Mouse (Mus musculus) lung, postnatal 0 days (tissue): Measurements from ENCODE around the gene Pnrc2. TPM values are rescaled to one million over a fixed set of nuclear protein-coding genes. Genes with fewer than 3 reads are reported as not detected.

Experiments used
- ATAC-seq: fragments of 200-750 bp; cut with Nextera tagmentation; 2 replicates; pipeline ENCODE4 v1.8.0; 2017; ENCODE audit warnings: moderate library complexity
- DNase-seq: peaks from one replicate; pipeline ENCODE4 v3.0.0-alpha.2; 2016; ENCODE audit warnings: low spot score
- H3K27ac ChIP-seq: fragments of 300-500 bp; sonication (generic); 2 replicates; pipeline ENCODE4 v1.5.1; 2014; ENCODE audit warnings: antibody characterized with exemption, mild to moderate bottlenecking, low read length, mixed read lengths
- H3K27me3 ChIP-seq: fragments of 300-500 bp; sonication (generic); replicated peaks from 2 replicates; pipeline ENCODE4 v1.6.1; 2014; ENCODE audit warnings: low read length, mixed read lengths; ENCODE audit not compliant: insufficient read depth
- H3K36me3 ChIP-seq: fragments of 300-500 bp; sonication (generic); 2 replicates; pipeline ENCODE4 v1.6.1; 2014; ENCODE audit warnings: low read length, mixed read lengths; ENCODE audit not compliant: insufficient read depth
- H3K4me1 ChIP-seq: fragments of 300-500 bp; sonication (generic); 2 replicates; pipeline ENCODE4 v1.6.1; 2014; ENCODE audit warnings: antibody characterized with exemption, low read depth, low read length, mixed read lengths; ENCODE audit not compliant: insufficient read depth
- H3K4me2 ChIP-seq: fragments of 300-500 bp; sonication (generic); replicated peaks from 2 replicates; pipeline ENCODE4 v1.6.1; 2014; ENCODE audit warnings: low read depth, mild to moderate bottlenecking, low read length, moderate library complexity, mixed read lengths
- H3K4me3 ChIP-seq: fragments of 300-500 bp; sonication (generic); 2 replicates; pipeline ENCODE4 v1.5.1; 2014; ENCODE audit warnings: low read depth, low read length
- H3K9ac ChIP-seq: fragments of 300-500 bp; sonication (generic); replicated peaks from 2 replicates; pipeline ENCODE4 v1.6.1; 2014; ENCODE audit warnings: low read depth, mild to moderate bottlenecking
- H3K9me3 ChIP-seq: fragments of 300-500 bp; sonication (generic); 2 replicates; pipeline ENCODE4 v1.6.1; 2016; ENCODE audit warnings: low read length, mixed read lengths
- CTCF ChIP-seq: IDR thresholded peaks from 2 replicates; pipeline ENCODE4 v1.5.1; 2016; ENCODE audit warnings: antibody characterized with exemption, mild to moderate bottlenecking
- EP300 ChIP-seq: IDR thresholded peaks from 2 replicates; pipeline ENCODE4 v1.6.1; 2016; ENCODE audit warnings: antibody characterized with exemption, mild to moderate bottlenecking, control low read depth
- WGBS: fragments of 180-500 bp; shearing (Covaris S2); extraction: QIAGEN DNeasy Blood & Tissue Kit; methylation state at CpG from one replicate; pipeline ENCODE4 v1.1.7; 2014; 5-methylcytosine and 5-hydroxymethylcytosine counted together
- polyA plus RNA-seq: library from polyadenylated mRNA; unstranded; fragments of >200 nt; fragmentation: Nextera tagmentation; extraction: Ambion mirVana; gene quantifications from 2 replicates; pipeline ENCODE4 v1.2.1, GENCODE M21; 2015

The Pnrc2 gene
- polyA plus RNA-seq, 1 experiment from 2014 or later = 139 TPM

DNA sequence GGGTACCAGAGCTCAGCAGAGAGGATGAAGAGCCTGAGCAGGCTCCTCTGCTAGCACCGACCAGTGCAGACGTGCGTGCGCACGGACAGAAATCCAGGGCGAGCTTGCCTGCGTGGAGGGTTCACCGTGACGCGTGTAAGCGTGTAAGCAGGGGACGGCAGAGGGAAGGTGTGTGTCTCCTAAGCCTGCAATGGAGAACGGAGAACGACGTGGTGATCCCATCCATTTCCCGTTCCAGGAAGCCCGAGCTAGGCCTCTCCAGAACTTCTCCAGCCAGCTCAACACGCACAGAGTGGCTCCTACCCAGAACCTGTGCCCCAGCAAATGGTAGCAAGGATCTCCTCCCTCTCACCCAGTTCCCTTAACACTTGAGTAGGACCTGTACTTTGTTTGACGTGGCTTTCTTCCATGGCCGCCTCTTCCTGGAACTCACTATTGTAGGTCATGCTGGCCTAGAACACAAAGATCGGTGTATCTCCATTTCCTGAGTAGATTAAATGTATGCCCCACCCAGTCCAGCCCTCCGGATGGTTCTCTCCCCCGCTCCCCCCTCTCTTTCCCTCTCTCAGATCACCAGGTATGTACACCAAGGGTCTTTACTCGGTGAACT, 14.9 kb upstream of the Pnrc2 start:
- Histone ChIP-seq H3K36me3 (no peaks in the 10 kb centered on the region), H3K27me3 (no peaks in the 10 kb centered on the region), H3K4me3 (no peak overlapping the region), H3K4me1 (peaks cover under 1% of the 10 kb centered on the region; the same call in 1 of the 2 replicates), H3K9ac (no peak overlapping the region), H3K9me3 (no peaks in the 10 kb centered on the region), H3K4me2 (no peak overlapping the region), H3K27ac (no peak overlapping the region)
- DNase-seq (no peak), ATAC-seq (no peak)
- no peak for TF ChIP-seq CTCF
- no peak for TF ChIP-seq EP300
- WGBS = 86% methylated on average over 24 of the region's 24 CpGs

DNA sequence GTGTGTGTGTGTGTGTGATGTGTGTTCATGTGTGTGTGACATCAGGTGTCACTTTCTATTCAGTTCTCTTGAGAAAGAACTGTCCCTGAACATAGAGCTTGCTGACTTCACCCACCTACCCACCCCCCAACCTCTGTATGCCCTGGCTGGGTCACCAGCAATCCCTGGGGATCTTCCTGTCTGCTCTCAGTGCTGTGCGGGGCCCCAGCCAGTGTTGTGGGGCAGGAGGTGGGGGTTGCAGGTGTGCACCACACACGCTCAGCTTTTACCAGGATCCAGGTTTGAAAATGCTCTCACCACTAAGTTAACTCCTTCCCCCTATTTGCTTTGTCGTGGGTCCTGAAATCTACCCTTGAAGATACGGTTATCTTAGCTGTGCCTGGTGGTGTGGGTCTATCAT, 12.5 kb upstream of the Pnrc2 start:
- TF ChIP-seq EP300 (no peak), CTCF (no peak)
- Histone ChIP-seq H3K4me1 (peaks cover 6% of the 10 kb centered on the region; the same call in 1 of the 2 replicates), H3K9me3 (no peaks in the 10 kb centered on the region), H3K36me3 (no peaks in the 10 kb centered on the region), H3K4me2 (no peak overlapping the region), H3K9ac (no peak overlapping the region), H3K4me3 (no peak overlapping the region), H3K27me3 (no peaks in the 10 kb centered on the region), H3K27ac (no peak overlapping the region)
- DNase-seq (no peak), ATAC-seq (no peak)
- 71% methylated on average over 4 of the region's 4 CpGs for WGBS

DNA sequence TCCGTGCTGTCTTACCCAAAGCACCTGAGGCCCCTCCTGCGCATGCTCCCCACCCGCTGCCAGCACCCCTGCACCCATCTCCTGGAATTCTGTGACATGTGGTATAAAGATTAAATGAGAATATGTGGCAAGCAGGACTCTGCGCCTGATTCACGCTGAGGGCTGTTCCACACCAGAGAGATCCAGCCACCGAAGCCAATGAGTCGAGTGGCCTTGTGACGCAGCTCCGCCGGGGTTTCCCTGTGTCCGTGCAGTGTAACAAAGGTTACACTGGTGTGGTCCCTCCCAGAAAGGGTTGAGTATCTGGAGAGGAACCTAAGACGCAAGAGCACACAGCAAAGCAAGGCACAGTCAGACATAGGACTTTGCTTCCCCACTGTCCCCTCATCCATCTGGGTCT, 12.0 kb upstream of the Pnrc2 start:
- Histone ChIP-seq H3K27ac (no peak overlapping the region), H3K4me2 (no peak overlapping the region), H3K4me3 (no peak overlapping the region), H3K9me3 (no peaks in the 10 kb centered on the region), H3K4me1 (peaks cover 6% of the 10 kb centered on the region; the same call in 1 of the 2 replicates), H3K36me3 (no peaks in the 10 kb centered on the region), H3K27me3 (no peaks in the 10 kb centered on the region), H3K9ac (no peak overlapping the region)
- 88% methylated on average over 12 of the region's 12 CpGs for WGBS
- no peak for ATAC-seq
- no peak for DNase-seq
- TF ChIP-seq CTCF = no peak
- no peak for TF ChIP-seq EP300

DNA sequence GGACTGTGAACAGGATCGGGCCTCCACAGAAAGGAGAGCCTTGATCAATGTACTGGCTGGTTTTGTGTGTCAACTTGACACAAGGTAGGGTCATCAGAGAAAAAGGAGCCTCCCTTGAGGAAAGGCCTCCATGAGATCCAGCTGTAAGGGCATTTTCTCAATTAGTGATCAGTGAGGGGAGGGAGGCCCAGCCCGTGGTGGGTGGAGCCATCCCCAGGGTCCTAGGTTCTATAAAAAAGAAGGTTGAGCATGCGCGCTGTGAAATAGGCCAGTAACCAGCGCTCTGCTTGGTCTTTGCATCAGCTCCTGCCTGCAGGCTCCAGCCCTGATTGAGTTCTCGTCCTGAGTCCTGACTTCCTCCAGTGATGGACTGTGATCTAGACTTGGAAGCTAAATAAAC, 10.9 kb upstream of the Pnrc2 start:
- H3K36me3 ChIP-seq = no peaks in the 10 kb centered on the region
- no peaks in the 10 kb centered on the region for H3K9me3 ChIP-seq
- ATAC-seq (no peak), DNase-seq (no peak)
- no peak for TF ChIP-seq EP300
- no peak for TF ChIP-seq CTCF
- H3K9ac ChIP-seq = no peak overlapping the region
- no peak overlapping the region for H3K4me2 ChIP-seq
- peaks cover 6% of the 10 kb centered on the region; the same call in 1 of the 2 replicates for H3K4me1 ChIP-seq
- no peaks in the 10 kb centered on the region for H3K27me3 ChIP-seq
- peak overlapping the region; percentile 81; the same call in 1 of the 2 replicates for H3K27ac ChIP-seq
- WGBS = 74% methylated on average over 6 of the region's 6 CpGs
- no peak overlapping the region for H3K4me3 ChIP-seq

DNA sequence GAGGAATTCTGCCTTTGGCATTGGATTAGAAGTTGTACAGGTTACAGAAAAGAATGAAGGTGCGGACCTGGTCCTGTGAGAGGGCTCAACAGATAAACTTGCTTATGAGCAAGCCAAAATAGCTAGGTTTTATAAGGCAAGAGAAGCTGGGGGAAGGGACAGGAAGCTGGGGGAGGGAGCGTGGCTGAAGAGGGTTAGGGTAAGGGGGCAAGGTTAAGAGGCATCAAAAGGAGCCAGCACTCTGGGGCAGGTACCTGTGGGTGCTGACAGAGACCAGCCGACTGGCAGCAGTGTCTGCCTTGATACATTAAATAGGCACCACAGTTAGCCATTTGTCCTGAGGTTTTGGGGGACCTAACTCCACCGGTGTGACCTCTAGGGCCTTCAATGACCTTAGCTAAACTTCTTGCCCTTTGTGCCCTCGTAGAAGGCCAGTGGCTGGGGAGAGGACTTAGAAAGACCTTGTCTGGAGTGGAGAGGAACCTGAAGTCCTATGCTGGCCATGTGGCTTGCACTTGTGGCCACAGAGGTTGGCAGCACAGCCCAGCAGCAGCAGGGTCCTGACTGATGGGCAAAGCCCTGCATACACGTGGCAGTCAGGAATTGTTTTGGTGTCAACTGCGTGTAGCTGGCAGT, 10.3 kb upstream of the Pnrc2 start:
- H3K4me3 ChIP-seq = no peak overlapping the region
- H3K4me1 ChIP-seq = peaks cover 6% of the 10 kb centered on the region; the same call in 1 of the 2 replicates
- no peak overlapping the region for H3K4me2 ChIP-seq
- ATAC-seq (peak; percentile 63), DNase-seq (no peak)
- 43% methylated on average over 7 of the region's 7 CpGs for WGBS
- no peaks in the 10 kb centered on the region for H3K9me3 ChIP-seq
- no peak overlapping the region for H3K9ac ChIP-seq
- H3K27ac ChIP-seq = peak overlapping the region; percentile 81
- no peaks in the 10 kb centered on the region for H3K36me3 ChIP-seq
- no peaks in the 10 kb centered on the region for H3K27me3 ChIP-seq
- TF ChIP-seq EP300 (no peak), CTCF (no peak)

DNA sequence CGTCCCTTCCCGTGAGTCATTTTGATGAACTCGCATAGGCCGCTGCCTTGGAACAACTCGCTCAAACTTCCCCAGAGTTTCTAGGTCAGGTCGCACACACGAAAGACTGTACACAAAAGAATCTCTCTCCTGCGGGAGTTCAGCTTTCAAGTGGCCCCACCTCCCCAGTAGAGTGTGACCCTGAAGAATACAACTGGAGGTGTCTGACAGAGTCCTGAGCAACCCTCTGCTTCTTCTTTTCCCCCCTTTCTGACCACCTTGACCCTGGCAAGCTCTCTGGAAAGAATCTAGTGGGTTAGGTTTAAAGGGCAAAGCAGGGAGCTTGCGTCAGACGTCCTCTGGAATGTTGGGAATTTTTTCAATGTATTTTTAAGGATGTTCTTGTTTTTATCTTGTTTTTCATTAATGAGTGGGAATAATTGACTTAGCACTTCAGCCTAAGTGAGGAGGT, 9.8 kb upstream of the Pnrc2 start:
- no peak overlapping the region for H3K9ac ChIP-seq
- TF ChIP-seq EP300 = peak; percentile 78
- no peak for TF ChIP-seq CTCF
- H3K9me3 ChIP-seq = no peaks in the 10 kb centered on the region
- no peaks in the 10 kb centered on the region for H3K36me3 ChIP-seq
- H3K4me1 ChIP-seq = peaks cover 6% of the 10 kb centered on the region; the same call in 1 of the 2 replicates
- no peak overlapping the region for H3K4me2 ChIP-seq
- H3K4me3 ChIP-seq = no peak overlapping the region
- 24% methylated on average over 10 of the region's 10 CpGs for WGBS
- peak; percentile 67 for ATAC-seq
- no peaks in the 10 kb centered on the region for H3K27me3 ChIP-seq
- peak overlapping the region; percentile 81 for H3K27ac ChIP-seq
- peak; percentile 78 for DNase-seq
